Mouse (Mus musculus): ENCODE measurements around the gene Trp53bp2. TPM values are rescaled to one million over a fixed set of nuclear protein-coding genes. Genes with fewer than 3 reads are reported as not detected.

The Trp53bp2 gene
- polyA plus RNA-seq, 1 experiment from 2014 or later: 26.1 TPM

GRCm38 (mm10) chr1:182419481-182419880, 10.5 kb downstream of the Trp53bp2 start:
- no peak for ATAC-seq (replicated peaks; ENCODE audit: low FRiP score, low read depth)
- Histone ChIP-seq H3K27ac (no peak overlapping the region), H3K4me1 (replicated peaks; ENCODE audit: insufficient read depth, low read length) (0 out of 2 replicates have a peak, but pooled peaks cover 4% of the 10 kb centered on the region), H3K27me3 (ENCODE audit: insufficient read depth, low read length) (no peaks in the 10 kb centered on the region), H3K4me3 (replicated peaks; ENCODE audit: low read depth, low read length) (no peak overlapping the region), H3K9ac (ENCODE audit: low read depth, low read length) (no peak overlapping the region), H3K9me3 (replicated peaks; ENCODE audit: low read length) (no peaks in the 10 kb centered on the region), H3K4me2 (ENCODE audit: low read length) (no peak overlapping the region), H3K36me3 (ENCODE audit: insufficient read depth, low read length) (no peaks in the 10 kb centered on the region)
- TF ChIP-seq CTCF (IDR thresholded peaks at IDR 0.05; ENCODE audit: low read depth): no peak
- 72% methylated on average over 3 of the region's 3 CpGs for WGBS
- no peak for DNase-seq (ENCODE audit: low spot score)

GRCm38 (mm10) chr1:182424274-182424673, 15.3 kb downstream of the Trp53bp2 start:
- H3K27me3 ChIP-seq (ENCODE audit: insufficient read depth, low read length): no peaks in the 10 kb centered on the region
- DNase-seq (ENCODE audit: low spot score): peak; percentile 28
- no peak for ATAC-seq (replicated peaks; ENCODE audit: low FRiP score, low read depth)
- no peak overlapping the region for H3K4me2 ChIP-seq (ENCODE audit: low read length)
- WGBS: 59% methylated on average over 2 of the region's 2 CpGs
- no peak overlapping the region for H3K4me3 ChIP-seq (replicated peaks; ENCODE audit: low read depth, low read length)
- TF ChIP-seq CTCF (IDR thresholded peaks at IDR 0.05; ENCODE audit: low read depth): no peak
- no peaks in the 10 kb centered on the region for H3K9me3 ChIP-seq (replicated peaks; ENCODE audit: low read length)
- H3K4me1 ChIP-seq (replicated peaks; ENCODE audit: insufficient read depth, low read length): peaks cover 21% of the 10 kb centered on the region
- no peak overlapping the region for H3K27ac ChIP-seq
- 0 out of 2 replicates have a peak, but pooled peaks cover 1% of the 10 kb centered on the region for H3K36me3 ChIP-seq (ENCODE audit: insufficient read depth, low read length)
- no peak overlapping the region for H3K9ac ChIP-seq (ENCODE audit: low read depth, low read length)

DNA sequence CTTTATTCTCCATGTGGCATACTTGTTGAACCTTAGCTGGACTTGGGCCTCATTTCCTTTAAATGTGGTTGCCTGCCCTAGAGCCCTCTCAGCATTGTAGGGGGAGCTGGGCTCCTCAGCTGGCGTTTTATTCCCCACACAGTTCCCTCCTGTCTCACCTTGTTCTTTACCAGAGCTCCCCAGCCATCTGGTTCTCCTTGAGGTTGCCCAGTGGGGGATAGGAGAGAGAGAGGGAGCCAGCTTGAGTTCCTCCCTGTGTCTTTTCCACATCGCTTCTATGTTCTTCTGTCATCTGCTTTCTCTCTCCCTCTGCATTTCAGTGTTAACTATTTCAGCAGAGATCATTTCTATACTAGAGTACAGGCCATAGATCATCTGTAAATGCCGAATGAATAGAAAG, 16.2 kb downstream of the Trp53bp2 start:
- Histone ChIP-seq H3K27me3 (ENCODE audit: insufficient read depth, low read length) (no peaks in the 10 kb centered on the region), H3K9me3 (replicated peaks; ENCODE audit: low read length) (no peaks in the 10 kb centered on the region), H3K4me2 (ENCODE audit: low read length) (no peak overlapping the region), H3K4me3 (replicated peaks; ENCODE audit: low read depth, low read length) (no peak overlapping the region), H3K27ac (no peak overlapping the region), H3K4me1 (replicated peaks; ENCODE audit: insufficient read depth, low read length) (peaks cover 21% of the 10 kb centered on the region), H3K36me3 (ENCODE audit: insufficient read depth, low read length) (0 out of 2 replicates have a peak, but pooled peaks cover 4% of the 10 kb centered on the region), H3K9ac (ENCODE audit: low read depth, low read length) (no peak overlapping the region)
- no peak for ATAC-seq (replicated peaks; ENCODE audit: low FRiP score, low read depth)
- no peak for DNase-seq (ENCODE audit: low spot score)
- TF ChIP-seq CTCF (IDR thresholded peaks at IDR 0.05; ENCODE audit: low read depth): no peak
- 70% methylated on average over 3 of the region's 3 CpGs for WGBS

GRCm38 (mm10) chr1:182426444-182426843, 17.5 kb downstream of the Trp53bp2 start:
- no peak for DNase-seq (ENCODE audit: low spot score)
- Histone ChIP-seq H3K27ac (peak overlapping the region; percentile 36), H3K4me2 (ENCODE audit: low read length) (no peak overlapping the region)

GRCm38 (mm10) chr1:182427426-182427825, 18.5 kb downstream of the Trp53bp2 start:
- H3K36me3 ChIP-seq (ENCODE audit: insufficient read depth, low read length): peaks cover 21% of the 10 kb centered on the region; the same call in 1 of the 2 replicates
- no peak overlapping the region for H3K4me3 ChIP-seq (replicated peaks; ENCODE audit: low read depth, low read length)
- no peaks in the 10 kb centered on the region for H3K27me3 ChIP-seq (ENCODE audit: insufficient read depth, low read length)
- DNase-seq (ENCODE audit: low spot score) (peak; percentile 46), ATAC-seq (replicated peaks; ENCODE audit: low FRiP score, low read depth) (no peak)
- H3K9ac ChIP-seq (ENCODE audit: low read depth, low read length): no peak overlapping the region
- H3K27ac ChIP-seq: no peak overlapping the region
- no peaks in the 10 kb centered on the region for H3K9me3 ChIP-seq (replicated peaks; ENCODE audit: low read length)
- H3K4me2 ChIP-seq (ENCODE audit: low read length): no peak overlapping the region
- TF ChIP-seq CTCF (IDR thresholded peaks at IDR 0.05; ENCODE audit: low read depth): no peak
- H3K4me1 ChIP-seq (replicated peaks; ENCODE audit: insufficient read depth, low read length): peaks cover 18% of the 10 kb centered on the region
- WGBS: 78% methylated on average over 1 of the region's 1 CpGs

More at GRCm38 (mm10) chr1:182426444-182426843, 17.5 kb downstream of the Trp53bp2 start:
- no peak for TF ChIP-seq CTCF (IDR thresholded peaks at IDR 0.05; ENCODE audit: low read depth)
- Histone ChIP-seq H3K4me1 (replicated peaks; ENCODE audit: insufficient read depth, low read length) (peaks cover 18% of the 10 kb centered on the region), H3K9me3 (replicated peaks; ENCODE audit: low read length) (no peaks in the 10 kb centered on the region), H3K4me3 (replicated peaks; ENCODE audit: low read depth, low read length) (no peak overlapping the region), H3K36me3 (ENCODE audit: insufficient read depth, low read length) (0 out of 2 replicates have a peak, but pooled peaks cover 12% of the 10 kb centered on the region), H3K9ac (ENCODE audit: low read depth, low read length) (no peak overlapping the region), H3K27me3 (ENCODE audit: insufficient read depth, low read length) (no peaks in the 10 kb centered on the region)
- no peak for ATAC-seq (replicated peaks; ENCODE audit: low FRiP score, low read depth)
- WGBS: 34% methylated on average over 2 of the region's 2 CpGs

DNA sequence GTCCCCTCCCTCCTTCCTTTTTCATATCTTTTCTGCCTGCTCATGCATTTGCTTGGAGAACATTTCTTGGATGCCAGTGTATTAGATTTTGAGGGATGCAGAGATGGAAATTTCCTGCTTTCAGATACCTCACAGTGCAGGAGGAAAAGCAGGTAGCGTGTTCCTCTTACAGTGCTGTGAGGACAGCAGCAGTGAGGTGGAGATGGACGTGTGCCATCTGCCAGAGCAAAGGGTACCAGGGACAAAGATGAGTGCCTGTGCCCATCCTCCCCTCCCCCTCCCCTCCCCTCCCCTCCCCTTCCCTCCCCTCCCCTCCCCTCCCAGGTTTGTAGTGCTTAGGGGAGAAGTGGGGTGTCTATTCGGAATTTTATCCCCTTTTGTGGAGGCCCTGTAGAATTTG, 20.9 kb downstream of the Trp53bp2 start:
- no peak for DNase-seq (ENCODE audit: low spot score)
- TF ChIP-seq CTCF (IDR thresholded peaks at IDR 0.05; ENCODE audit: low read depth): no peak
- Histone ChIP-seq H3K27ac (no peak overlapping the region), H3K36me3 (ENCODE audit: insufficient read depth, low read length) (peaks cover 29% of the 10 kb centered on the region), H3K27me3 (ENCODE audit: insufficient read depth, low read length) (no peaks in the 10 kb centered on the region), H3K4me1 (replicated peaks; ENCODE audit: insufficient read depth, low read length) (peaks cover 18% of the 10 kb centered on the region), H3K4me2 (ENCODE audit: low read length) (no peak overlapping the region), H3K9me3 (replicated peaks; ENCODE audit: low read length) (no peaks in the 10 kb centered on the region), H3K9ac (ENCODE audit: low read depth, low read length) (no peak overlapping the region), H3K4me3 (replicated peaks; ENCODE audit: low read depth, low read length) (no peak overlapping the region)
- no peak for ATAC-seq (replicated peaks; ENCODE audit: low FRiP score, low read depth)
- 74% methylated on average over 3 of the region's 3 CpGs for WGBS

GRCm38 (mm10) chr1:182430676-182431075, 21.7 kb downstream of the Trp53bp2 start:
- no peak overlapping the region for H3K9ac ChIP-seq (ENCODE audit: low read depth, low read length)
- H3K4me3 ChIP-seq (replicated peaks; ENCODE audit: low read depth, low read length): no peak overlapping the region
- no peak overlapping the region for H3K4me2 ChIP-seq (ENCODE audit: low read length)
- ATAC-seq (replicated peaks; ENCODE audit: low FRiP score, low read depth): no peak
- H3K27ac ChIP-seq: no peak overlapping the region
- H3K9me3 ChIP-seq (replicated peaks; ENCODE audit: low read length): no peaks in the 10 kb centered on the region
- DNase-seq (ENCODE audit: low spot score): no peak
- H3K27me3 ChIP-seq (ENCODE audit: insufficient read depth, low read length): no peaks in the 10 kb centered on the region
- H3K36me3 ChIP-seq (ENCODE audit: insufficient read depth, low read length): peaks cover 33% of the 10 kb centered on the region
- WGBS: 95% methylated on average over 2 of the region's 2 CpGs
- H3K4me1 ChIP-seq (replicated peaks; ENCODE audit: insufficient read depth, low read length): peaks cover 17% of the 10 kb centered on the region
- TF ChIP-seq CTCF (IDR thresholded peaks at IDR 0.05; ENCODE audit: low read depth): no peak

All from kidney, postnatal 0 days (tissue).